Mouse (Mus musculus): ENCODE measurements around the gene Abcg1. TPM values are rescaled to one million over a fixed set of nuclear protein-coding genes. Genes with fewer than 3 reads are reported as not detected.

Abcg1 gene
- polyA plus RNA-seq, 1 experiment = 29.0 TPM

- Histone ChIP-seq H3K27me3 (ENCODE audit: control insufficient read depth, insufficient read depth, low read length) (no peaks in the 10 kb centered on the region), H3K27ac (ENCODE audit: insufficient read depth, low read length) (no peak overlapping the region), H3K4me1 (ENCODE audit: control insufficient read depth, insufficient read depth, insufficient read length) (peaks cover 19% of the 10 kb centered on the region; the same call in 1 of the 2 replicates), H3K36me3 (ENCODE audit: control insufficient read depth, insufficient read depth, low read length) (no peaks in the 10 kb centered on the region; the same call in 1 of the 2 replicates), H3K4me3 (ENCODE audit: extremely low read depth, insufficient read depth, insufficient read length) (no peak overlapping the region)
- WGBS = 79% methylated on average over 3 of the region's 3 CpGs
- no peak for DNase-seq (ENCODE audit: low read depth in 1 of 2, low spot score in 2 of 2)
- TF ChIP-seq POLR2A (IDR thresholded peaks at IDR 0.05; ENCODE audit: low read depth, low read length) (no peak), CTCF (IDR thresholded peaks at IDR 0.05; ENCODE audit: extremely low read depth, insufficient read depth, insufficient read length, insufficient replicate concordance) (no peak)
Measured at GRCm38 (mm10) chr17:31085519-31085918, 28.0 kb downstream of the Abcg1 start.

- H3K36me3 ChIP-seq (ENCODE audit: control insufficient read depth, insufficient read depth, low read length) = no peaks in the 10 kb centered on the region; the same call in 1 of the 2 replicates
- TF ChIP-seq POLR2A (IDR thresholded peaks at IDR 0.05; ENCODE audit: low read depth, low read length) (no peak), CTCF (IDR thresholded peaks at IDR 0.05; ENCODE audit: extremely low read depth, insufficient read depth, insufficient read length, insufficient replicate concordance) (no peak)
- no peak overlapping the region for H3K4me3 ChIP-seq (ENCODE audit: extremely low read depth, insufficient read depth, insufficient read length)
- DNase-seq (ENCODE audit: low read depth in 1 of 2, low spot score in 2 of 2) = no peak
- H3K27me3 ChIP-seq (ENCODE audit: control insufficient read depth, insufficient read depth, low read length) = no peaks in the 10 kb centered on the region
- peaks cover 18% of the 10 kb centered on the region; the same call in 1 of the 2 replicates for H3K4me1 ChIP-seq (ENCODE audit: control insufficient read depth, insufficient read depth, insufficient read length)
- 92% methylated on average over 7 of the region's 7 CpGs for WGBS
- no peak overlapping the region for H3K27ac ChIP-seq (ENCODE audit: insufficient read depth, low read length)
Measured at GRCm38 (mm10) chr17:31086196-31086595, 28.7 kb downstream of the Abcg1 start.

DNA sequence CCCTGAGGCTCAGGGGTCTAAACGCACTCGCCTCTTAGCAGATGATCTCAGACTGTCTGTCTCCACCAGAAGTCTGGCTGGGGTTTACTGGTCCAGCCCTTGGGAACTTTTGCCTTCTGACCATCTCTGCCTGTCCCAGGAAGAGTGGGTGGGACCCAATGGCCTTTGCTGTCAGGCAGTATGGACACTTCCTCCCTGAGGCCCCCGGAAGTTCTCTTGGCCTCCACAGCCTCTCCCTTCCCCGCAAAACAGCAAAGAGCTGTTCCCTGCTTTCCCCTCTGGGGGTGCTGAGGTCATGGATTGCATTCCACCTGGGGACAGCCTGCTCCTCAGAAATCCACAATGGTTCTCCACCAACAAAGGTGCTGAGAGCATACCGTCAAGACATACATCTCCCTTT, 31.2 kb downstream of the Abcg1 start:
- peaks cover 9% of the 10 kb centered on the region; the same call in 1 of the 2 replicates for H3K4me1 ChIP-seq (ENCODE audit: control insufficient read depth, insufficient read depth, insufficient read length)
- H3K27me3 ChIP-seq (ENCODE audit: control insufficient read depth, insufficient read depth, low read length) = no peaks in the 10 kb centered on the region
- TF ChIP-seq CTCF (IDR thresholded peaks at IDR 0.05; ENCODE audit: extremely low read depth, insufficient read depth, insufficient read length, insufficient replicate concordance) (no peak), POLR2A (IDR thresholded peaks at IDR 0.05; ENCODE audit: low read depth, low read length) (no peak)
- no peak for DNase-seq (ENCODE audit: low read depth in 1 of 2, low spot score in 2 of 2)
- no peak overlapping the region for H3K27ac ChIP-seq (ENCODE audit: insufficient read depth, low read length)
- H3K4me3 ChIP-seq (ENCODE audit: extremely low read depth, insufficient read depth, insufficient read length) = no peak overlapping the region
- peaks cover 12% of the 10 kb centered on the region for H3K36me3 ChIP-seq (ENCODE audit: control insufficient read depth, insufficient read depth, low read length)
- WGBS = 73% methylated on average over 5 of the region's 5 CpGs

DNA sequence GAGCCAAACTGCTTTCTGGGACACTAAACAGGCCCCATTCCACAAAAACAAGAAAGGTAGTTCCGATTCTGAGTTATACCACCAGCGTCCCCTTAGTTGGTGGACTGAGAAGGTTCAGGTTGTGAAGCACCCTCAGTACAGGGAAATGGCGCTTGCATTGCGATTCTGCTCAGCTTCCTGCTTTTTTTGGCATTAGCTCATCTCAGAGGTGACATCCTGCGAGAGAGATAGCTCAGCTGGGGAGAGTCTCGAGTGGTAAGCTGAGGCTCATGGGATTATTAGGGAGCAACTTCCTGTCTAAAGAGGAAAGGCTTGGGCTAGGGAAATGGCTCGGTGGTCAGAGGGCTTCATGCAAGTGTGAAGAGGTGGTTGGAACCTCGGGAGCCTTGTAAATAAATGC, 32.4 kb downstream of the Abcg1 start:
- Histone ChIP-seq H3K4me1 (ENCODE audit: control insufficient read depth, insufficient read depth, insufficient read length) (peaks cover 9% of the 10 kb centered on the region; the same call in 1 of the 2 replicates), H3K36me3 (ENCODE audit: control insufficient read depth, insufficient read depth, low read length) (peaks cover 16% of the 10 kb centered on the region), H3K27ac (ENCODE audit: insufficient read depth, low read length) (no peak overlapping the region), H3K27me3 (ENCODE audit: control insufficient read depth, insufficient read depth, low read length) (no peaks in the 10 kb centered on the region), H3K4me3 (ENCODE audit: extremely low read depth, insufficient read depth, insufficient read length) (no peak overlapping the region)
- TF ChIP-seq POLR2A (IDR thresholded peaks at IDR 0.05; ENCODE audit: low read depth, low read length) = no peak
- WGBS = 63% methylated on average over 8 of the region's 8 CpGs
- DNase-seq (ENCODE audit: low read depth in 1 of 2, low spot score in 2 of 2) = no peak

- no peak overlapping the region for H3K4me3 ChIP-seq (ENCODE audit: extremely low read depth, insufficient read depth, insufficient read length)
- H3K27me3 ChIP-seq (ENCODE audit: control insufficient read depth, insufficient read depth, low read length) = no peaks in the 10 kb centered on the region
- 82% methylated on average over 13 of the region's 13 CpGs for WGBS
- no peak for DNase-seq (ENCODE audit: low read depth in 1 of 2, low spot score in 2 of 2)
- TF ChIP-seq POLR2A (IDR thresholded peaks at IDR 0.05; ENCODE audit: low read depth, low read length) (no peak), CTCF (IDR thresholded peaks at IDR 0.05; ENCODE audit: extremely low read depth, insufficient read depth, insufficient read length, insufficient replicate concordance) (no peak)
- no peak overlapping the region for H3K27ac ChIP-seq (ENCODE audit: insufficient read depth, low read length)
- peaks cover 9% of the 10 kb centered on the region; the same call in 1 of the 2 replicates for H3K4me1 ChIP-seq (ENCODE audit: control insufficient read depth, insufficient read depth, insufficient read length)
- peaks cover 26% of the 10 kb centered on the region for H3K36me3 ChIP-seq (ENCODE audit: control insufficient read depth, insufficient read depth, low read length)
Measured at GRCm38 (mm10) chr17:31091023-31091735, 33.7 kb downstream of the Abcg1 start.

GRCm38 (mm10) chr17:31094781-31095180, 37.3 kb downstream of the Abcg1 start:
- Histone ChIP-seq H3K36me3 (ENCODE audit: control insufficient read depth, insufficient read depth, low read length) (peaks cover 44% of the 10 kb centered on the region), H3K4me3 (ENCODE audit: extremely low read depth, insufficient read depth, insufficient read length) (no peak overlapping the region), H3K27me3 (ENCODE audit: control insufficient read depth, insufficient read depth, low read length) (no peaks in the 10 kb centered on the region), H3K4me1 (ENCODE audit: control insufficient read depth, insufficient read depth, insufficient read length) (no peaks in the 10 kb centered on the region), H3K27ac (ENCODE audit: insufficient read depth, low read length) (no peak overlapping the region)
- TF ChIP-seq CTCF (IDR thresholded peaks at IDR 0.05; ENCODE audit: extremely low read depth, insufficient read depth, insufficient read length, insufficient replicate concordance) = no peak
- no peak for DNase-seq (ENCODE audit: low read depth in 1 of 2, low spot score in 2 of 2)
- WGBS = 91% methylated on average over 5 of the region's 5 CpGs

- Histone ChIP-seq H3K4me1 (ENCODE audit: control insufficient read depth, insufficient read depth, insufficient read length) (no peaks in the 10 kb centered on the region), H3K36me3 (ENCODE audit: control insufficient read depth, insufficient read depth, low read length) (peaks cover 46% of the 10 kb centered on the region)
- 93% methylated on average over 7 of the region's 7 CpGs for WGBS
Measured at GRCm38 (mm10) chr17:31095570-31095969, 38.1 kb downstream of the Abcg1 start.

More at GRCm38 (mm10) chr17:31095570-31095969, 38.1 kb downstream of the Abcg1 start:
- no peaks in the 10 kb centered on the region for H3K27me3 ChIP-seq (ENCODE audit: control insufficient read depth, insufficient read depth, low read length)
- TF ChIP-seq POLR2A (IDR thresholded peaks at IDR 0.05; ENCODE audit: low read depth, low read length) (no peak), CTCF (IDR thresholded peaks at IDR 0.05; ENCODE audit: extremely low read depth, insufficient read depth, insufficient read length, insufficient replicate concordance) (no peak)
- no peak overlapping the region for H3K4me3 ChIP-seq (ENCODE audit: extremely low read depth, insufficient read depth, insufficient read length)
- no peak for DNase-seq (ENCODE audit: low read depth in 1 of 2, low spot score in 2 of 2)
- no peak overlapping the region for H3K27ac ChIP-seq (ENCODE audit: insufficient read depth, low read length)
